Mouse (Mus musculus) ES-E14 (cell line): ENCODE measurements at regions not wholly inside any gene's neighbourhood (a gene's known extent, or its start where the extent isn't known, plus 50 kb on each side); places are given as distances from the start of the nearest gene placed in this dataset.

ENCODE experiments used
- DNase-seq: peaks from one replicate; pipeline ENCODE4 v3.0.0-alpha.2; 2013; ENCODE audit warnings: low read depth, low spot score
- H3K27ac ChIP-seq: 2 replicates; pipeline ENCODE4 v1.5.1; 2012; ENCODE audit warnings: low read depth, mild to moderate bottlenecking, low read length, moderate library complexity, mixed read lengths; ENCODE audit not compliant: poor library complexity, insufficient read depth, severe bottlenecking
- H3K36me3 ChIP-seq: 2 replicates; pipeline ENCODE4 v1.6.1; 2012; ENCODE audit warnings: mild to moderate bottlenecking, low read length, moderate library complexity, mixed read lengths; ENCODE audit not compliant: control insufficient read depth, poor library complexity, insufficient read depth, severe bottlenecking
- H3K4me1 ChIP-seq, 2 experiments: fragments of 150-350 bp in 1 of 2; sonication (generic) in 1 of 2; 2 replicates each; pipeline ENCODE4 v1.6.1; 2012; ENCODE audit warnings: low read length in 2 of 2, mild to moderate bottlenecking in 1 of 2, mixed read lengths in 1 of 2; ENCODE audit not compliant: control insufficient read depth in 2 of 2, insufficient read depth in 2 of 2, poor library complexity in 1 of 2
- H3K4me3 ChIP-seq, 2 experiments: fragments of 150-350 bp in 1 of 2; sonication (generic) in 1 of 2; 2 replicates each; pipeline ENCODE4 v1.5.1; 2012; ENCODE audit warnings: low read length in 2 of 2, low read depth in 1 of 2, mild to moderate bottlenecking in 1 of 2, mixed read lengths in 1 of 2; ENCODE audit not compliant: insufficient read depth in 1 of 2, poor library complexity in 1 of 2, severe bottlenecking in 1 of 2
- H3K9ac ChIP-seq: 2 replicates; pipeline ENCODE4 v1.6.1; 2012; ENCODE audit warnings: low read depth, mild to moderate bottlenecking, low read length, mixed read lengths; ENCODE audit not compliant: poor library complexity, insufficient read depth, severe bottlenecking
- H3K9me3 ChIP-seq: fragments of 150-350 bp; sonication (generic); 2 replicates; pipeline ENCODE4 v1.6.1; 2012; ENCODE audit warnings: low read depth, mild to moderate bottlenecking, low read length; ENCODE audit not compliant: control insufficient read depth, insufficient read depth
- CHD2 ChIP-seq: IDR thresholded peaks from 2 replicates; pipeline ENCODE4 v1.6.1; 2014; ENCODE audit warnings: mild to moderate bottlenecking, low read depth, low read length, inconsistent platforms
- HCFC1 ChIP-seq: IDR thresholded peaks from 2 replicates; pipeline ENCODE4 v1.6.1; 2012; ENCODE audit warnings: low read length, inconsistent platforms, borderline replicate concordance; ENCODE audit not compliant: insufficient read depth
- MAFK ChIP-seq: IDR thresholded peaks from 2 replicates; pipeline ENCODE4 v1.6.1; 2014; ENCODE audit warnings: mild to moderate bottlenecking, low read depth, low read length, inconsistent platforms; ENCODE audit not compliant: insufficient read depth
- ZC3H11A ChIP-seq: IDR thresholded peaks from 2 replicates; pipeline ENCODE4 v1.6.1; 2012; ENCODE audit warnings: low read depth, mild to moderate bottlenecking, inconsistent platforms, low read length, borderline replicate concordance
- ZNF384 ChIP-seq: IDR thresholded peaks from 2 replicates; pipeline ENCODE4 v1.6.1; 2012; ENCODE audit warnings: low read depth, low read length, inconsistent platforms
- in situ Hi-C, 2 experiments: fragments of 600-800 bp; cut with MboI; formaldehyde crosslinking; loops; one replicate each; pipeline ENCODE4 v1.15.1; 2025; ENCODE audit warnings: low sequenced_read_pairs in 2 of 2, inconsistent platforms in 1 of 2; ENCODE audit not compliant: unreplicated experiment in 2 of 2

GRCm38 (mm10) chr17:9938426-9938825, 268.9 kb upstream of the Pabpc6 start:
- Histone ChIP-seq H3K4me3 (no peak overlapping the region), H3K4me1 (no peaks in the 10 kb centered on the region), H3K9ac (no peak overlapping the region), H3K9me3 (no peaks in the 10 kb centered on the region), H3K36me3 (no peaks in the 10 kb centered on the region), H3K27ac (no peak overlapping the region)
- in situ Hi-C loops = no loop called here
- TF ChIP-seq MAFK (no peak), ZNF384 (no peak), ZC3H11A (no peak), CHD2 (no peak), HCFC1 (no peak)
- DNase-seq = no peak

- H3K9ac ChIP-seq = no peak overlapping the region
- no peak for TF ChIP-seq MAFK
- TF ChIP-seq CHD2 = no peak
- no peak for TF ChIP-seq HCFC1
- no peak for TF ChIP-seq ZC3H11A
- no peak for TF ChIP-seq ZNF384
- no peak overlapping the region for H3K27ac ChIP-seq
- H3K36me3 ChIP-seq = no peaks in the 10 kb centered on the region
- H3K4me3 ChIP-seq = no peak overlapping the region
- in situ Hi-C loops = no loop called here
- DNase-seq = no peak
- no peaks in the 10 kb centered on the region for H3K9me3 ChIP-seq
- no peaks in the 10 kb centered on the region for H3K4me1 ChIP-seq
Observed at GRCm38 (mm10) chr17:9937211-9937610, 267.7 kb upstream of the Pabpc6 start.

GRCm38 (mm10) chr17:9932186-9932585, 262.7 kb upstream of the Pabpc6 start:
- no peak for TF ChIP-seq ZNF384
- no peak for TF ChIP-seq CHD2
- Histone ChIP-seq H3K9me3 (no peaks in the 10 kb centered on the region), H3K4me1 (no peaks in the 10 kb centered on the region), H3K4me3 (no peak overlapping the region), H3K9ac (no peak overlapping the region), H3K27ac (no peak overlapping the region), H3K36me3 (no peaks in the 10 kb centered on the region)
- in situ Hi-C loops = no loop called here
- DNase-seq = no peak

- H3K27ac ChIP-seq = no peak overlapping the region
- DNase-seq = no peak
- in situ Hi-C loops = no loop called here
- H3K4me3 ChIP-seq = no peak overlapping the region
- no peaks in the 10 kb centered on the region for H3K36me3 ChIP-seq
- no peaks in the 10 kb centered on the region for H3K4me1 ChIP-seq
- no peak overlapping the region for H3K9ac ChIP-seq
- no peak for TF ChIP-seq ZC3H11A
- no peak for TF ChIP-seq MAFK
- TF ChIP-seq ZNF384 = no peak
- TF ChIP-seq HCFC1 = no peak
- TF ChIP-seq CHD2 = no peak
- no peaks in the 10 kb centered on the region for H3K9me3 ChIP-seq
Observed at GRCm38 (mm10) chr17:9931526-9931925, 262.0 kb upstream of the Pabpc6 start.

GRCm38 (mm10) chr17:9929448-9930088, 260.1 kb upstream of the Pabpc6 start:
- DNase-seq = no peak
- no peaks in the 10 kb centered on the region for H3K36me3 ChIP-seq
- H3K27ac ChIP-seq = no peak overlapping the region
- H3K9me3 ChIP-seq = no peaks in the 10 kb centered on the region
- no peak overlapping the region for H3K4me3 ChIP-seq
- TF ChIP-seq CHD2 (no peak), HCFC1 (no peak), MAFK (no peak), ZNF384 (no peak), ZC3H11A (no peak)
- H3K9ac ChIP-seq = no peak overlapping the region
- in situ Hi-C loops = no loop called here
- H3K4me1 ChIP-seq = no peaks in the 10 kb centered on the region
